Mouse (Mus musculus) MEL (cell line): ENCODE results near the gene Olfr1. TPM values are rescaled to one million over a fixed set of nuclear protein-coding genes. Genes with fewer than 3 reads are reported as not detected.
A peak's percentile ranks its signal among the peaks of the same experiment; 100 is the strongest.

ENCODE experiments used
- DNase-seq: peaks from one replicate; pipeline ENCODE4 v3.0.0; 2011; ENCODE audit warnings: low read depth, low spot score
- H3K27ac ChIP-seq: 2 replicates; pipeline ENCODE4 v1.5.1; 2012; ENCODE audit warnings: low read depth, mild to moderate bottlenecking, control low read depth, low read length, moderate library complexity; ENCODE audit not compliant: control insufficient read depth
- H3K27me3 ChIP-seq, 2 experiments: fragments of 150-350 bp in 1 of 2; sonication (generic) in 1 of 2; 2 replicates each; pipeline ENCODE4 v1.6.1; 2012; ENCODE audit warnings: low read length in 2 of 2, mild to moderate bottlenecking in 2 of 2, improper control_type of control experiment in 1 of 2, moderate library complexity in 1 of 2; ENCODE audit not compliant: insufficient read depth in 2 of 2, control insufficient read depth in 1 of 2
- H3K36me3 ChIP-seq, 2 experiments: 2 replicates each; pipeline ENCODE4 v1.6.1; 2012 to 2014; ENCODE audit warnings: low read length in 2 of 2, improper control_type of control experiment in 1 of 2, inconsistent platforms in 1 of 2, mild to moderate bottlenecking in 1 of 2; ENCODE audit not compliant: insufficient read depth in 2 of 2, control insufficient read depth in 1 of 2
- H3K4me1 ChIP-seq, 2 experiments: fragments of 150-350 bp in 1 of 2; sonication (generic) in 1 of 2; 2 replicates each; pipeline ENCODE4 v1.6.1; 2012; ENCODE audit warnings: low read length in 2 of 2, improper control_type of control experiment in 1 of 2, mild to moderate bottlenecking in 1 of 2; ENCODE audit not compliant: insufficient read depth in 2 of 2, control insufficient read depth in 1 of 2
- H3K4me3 ChIP-seq, 2 experiments: fragments of 150-350 bp in 1 of 2; sonication (generic) in 1 of 2; 2 replicates each; pipeline ENCODE4 v1.5.1; 2012; ENCODE audit warnings: low read depth in 2 of 2, low read length in 2 of 2, mild to moderate bottlenecking in 2 of 2, moderate library complexity in 2 of 2, control low read depth in 1 of 2, improper control_type of control experiment in 1 of 2; ENCODE audit not compliant: control insufficient read depth in 1 of 2, insufficient read depth in 1 of 2
- H3K79me2 ChIP-seq: 2 replicates; pipeline ENCODE4 v1.6.1; 2012; ENCODE audit warnings: mild to moderate bottlenecking, low read length, moderate library complexity; ENCODE audit not compliant: control insufficient read depth, poor library complexity, insufficient read depth
- H3K9ac ChIP-seq: 2 replicates; pipeline ENCODE4 v1.6.1; 2012; ENCODE audit warnings: low read depth, mild to moderate bottlenecking, control low read depth, low read length, moderate library complexity; ENCODE audit not compliant: control insufficient read depth, poor library complexity, severe bottlenecking
- H3K9me3 ChIP-seq: fragments of 150-350 bp; sonication (generic); replicated peaks from 2 replicates; pipeline ENCODE4 v1.6.1; 2012; ENCODE audit warnings: mild to moderate bottlenecking, low read length, improper control_type of control experiment, moderate library complexity; ENCODE audit not compliant: insufficient read depth
- BHLHE40 ChIP-seq: IDR thresholded peaks from 2 replicates; pipeline ENCODE4 v1.6.1; 2012; ENCODE audit warnings: low read depth, mild to moderate bottlenecking, inconsistent platforms, low read length, improper control_type of control experiment, borderline replicate concordance
- CHD2 ChIP-seq: IDR thresholded peaks from 2 replicates; pipeline ENCODE4 v1.6.1; 2011; ENCODE audit warnings: low read length, improper control_type of control experiment
- ELF1 ChIP-seq: IDR thresholded peaks from 2 replicates; pipeline ENCODE4 v1.6.1; 2014; ENCODE audit warnings: low read depth, mild to moderate bottlenecking, inconsistent platforms, low read length, improper control_type of control experiment, moderate library complexity
- EP300 ChIP-seq, 2 experiments: IDR thresholded peaks; 2 replicates each; pipeline ENCODE4 v1.6.1; 2011; ENCODE audit warnings: improper control_type of control experiment in 2 of 2, low read length in 2 of 2, low read depth in 1 of 2, mild to moderate bottlenecking in 1 of 2
- GABPA ChIP-seq: IDR thresholded peaks from 2 replicates; pipeline ENCODE4 v1.6.1; 2012; ENCODE audit warnings: low read depth, mild to moderate bottlenecking, inconsistent platforms, low read length, improper control_type of control experiment, moderate library complexity
- GATA1 ChIP-seq: IDR thresholded peaks from 2 replicates; pipeline ENCODE4 v1.6.1; 2011; ENCODE audit warnings: low read depth, low read length, improper control_type of control experiment
- JUND ChIP-seq: IDR thresholded peaks from 2 replicates; pipeline ENCODE4 v1.6.1; 2011; ENCODE audit warnings: low read depth, mild to moderate bottlenecking, improper control_type of control experiment, low read length
- KAT2A ChIP-seq: conservative IDR thresholded peaks from 2 replicates; pipeline ENCODE4 v1.6.1; 2012; ENCODE audit warnings: low read depth, low read length, improper control_type of control experiment, inconsistent platforms
- MXI1 ChIP-seq: IDR thresholded peaks from 2 replicates; pipeline ENCODE4 v1.6.1; 2011; ENCODE audit warnings: mild to moderate bottlenecking, low read depth, low read length, improper control_type of control experiment
- MYB ChIP-seq: IDR thresholded peaks from 2 replicates; pipeline ENCODE4 v1.6.1; 2011; ENCODE audit warnings: mild to moderate bottlenecking, low read depth, low read length, improper control_type of control experiment
- RAD21 ChIP-seq: IDR thresholded peaks from 2 replicates; pipeline ENCODE4 v1.6.1; 2011; ENCODE audit warnings: mild to moderate bottlenecking, low read depth, low read length, improper control_type of control experiment
- TBP ChIP-seq: IDR thresholded peaks from 2 replicates; pipeline ENCODE4 v1.8.0; 2011; ENCODE audit warnings: low read depth, low read length, improper control_type of control experiment
- TCF12 ChIP-seq: IDR thresholded peaks from 2 replicates; pipeline ENCODE4 v1.6.1; 2014; ENCODE audit warnings: low read depth, mild to moderate bottlenecking, inconsistent platforms, low read length, improper control_type of control experiment, moderate library complexity
- UBTF ChIP-seq: IDR thresholded peaks from 2 replicates; pipeline ENCODE4 v1.6.1; 2012; ENCODE audit warnings: low read depth, mild to moderate bottlenecking, inconsistent platforms, low read length, improper control_type of control experiment, moderate library complexity, borderline replicate concordance; ENCODE audit not compliant: insufficient read depth
- ZMIZ1 ChIP-seq: IDR thresholded peaks from 2 replicates; pipeline ENCODE4 v1.6.1; 2012; ENCODE audit warnings: low read depth, mild to moderate bottlenecking, inconsistent platforms, low read length, improper control_type of control experiment, moderate library complexity
- polyA plus RNA-seq, 2 experiments: library from polyadenylated mRNA; stranded (reverse) in 1 of 2; unstranded in 1 of 2; fragments of >175 nt in 1 of 2; fragments of >200 nt in 1 of 2; gene quantifications; 2 replicates each; pipeline versions ENCODE4 v1.2.1 to v1.2.4; 2012; ENCODE audit warnings: low replicate concordance in 2 of 2, low read depth in 1 of 2; ENCODE audit not compliant: insufficient read length in 2 of 2, insufficient read depth in 1 of 2, missing spikeins in 1 of 2
- total RNA-seq: library from RNA; depleted of rRNA; stranded (reverse); fragments of 300-350 nt; gene quantifications from 2 replicates; pipeline ENCODE4 v1.2.3, GENCODE M21; 2012; rRNA removed

Gene Olfr1
- not detected in 2 replicates for total RNA-seq
- polyA plus RNA-seq = not detected

DNA sequence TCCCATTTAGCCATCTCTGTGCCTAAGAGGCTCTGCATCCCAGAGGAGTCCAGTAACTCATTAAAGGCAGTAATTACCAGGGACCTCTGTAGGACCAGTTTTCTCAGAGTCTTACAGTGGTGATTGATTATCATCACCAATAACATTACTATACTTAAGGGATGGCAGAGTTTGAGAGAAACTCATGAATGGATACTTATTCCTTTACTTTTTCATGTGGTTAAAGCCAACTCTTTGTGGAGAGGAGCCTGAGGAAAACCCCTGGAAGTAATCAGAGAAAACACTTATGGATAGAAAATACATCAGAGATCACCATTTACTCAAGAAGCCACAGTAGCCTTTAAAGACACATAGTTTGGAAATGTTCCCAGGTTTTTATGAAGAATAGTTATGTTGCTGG, at the start of gene Olfr1:
Gene Olfr1 (minus strand): TSS at position 101 of the 400 bp plus-strand sequence.
- no peak for DNase-seq
- TF ChIP-seq CHD2 (no peak), MXI1 (no peak), RAD21 (no peak), MYB (no peak), BHLHE40 (no peak)
- Histone ChIP-seq H3K36me3 (no peaks in the 10 kb centered on the region), H3K4me1 (no peaks in the 10 kb centered on the region), H3K27me3 (no peaks in the 10 kb centered on the region), H3K9ac (no peak within 1 kb of the TSS), H3K4me3 (no peak within 1 kb of the TSS), H3K79me2 (no peaks in the 10 kb centered on the region), H3K9me3 (no peaks in the 10 kb centered on the region), H3K27ac (no peak within 1 kb of the TSS)

DNA sequence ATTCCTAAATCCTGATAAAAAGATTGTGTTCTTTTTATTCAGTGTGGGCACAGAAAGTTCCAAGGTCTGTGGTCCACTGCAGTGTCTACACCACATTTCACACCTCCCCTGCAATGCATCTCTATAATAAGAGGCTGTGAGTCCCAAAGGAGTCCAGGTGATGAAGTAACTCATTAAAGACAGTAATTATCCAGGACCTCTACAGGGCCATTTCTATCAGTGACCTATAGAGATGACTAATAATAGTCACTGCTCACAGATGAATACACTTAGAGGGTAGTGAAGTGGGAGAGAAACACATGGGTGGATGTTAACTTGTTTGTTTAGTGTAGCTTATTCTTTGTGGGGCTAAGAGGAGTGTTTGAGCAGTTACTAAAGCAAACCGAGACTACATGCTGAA, 29.0 kb upstream of the Olfr1 start, which contains the start of gene Olfr378:
Gene Olfr378 (minus strand): TSS at position 101 of the 400 bp plus-strand sequence.
- no peaks in the 10 kb centered on the region for H3K36me3 ChIP-seq
- no peak within 1 kb of the TSS for H3K9ac ChIP-seq
- no peaks in the 10 kb centered on the region for H3K9me3 ChIP-seq
- DNase-seq = no peak
- no peak within 1 kb of the TSS for H3K27ac ChIP-seq
- TF ChIP-seq TCF12 (no peak), JUND (no peak), CHD2 (no peak), MYB (no peak), GATA1 (no peak), ELF1 (no peak), GABPA (no peak), ZMIZ1 (no peak), UBTF (no peak)
- no peak within 1 kb of the TSS for H3K4me3 ChIP-seq
- no peaks in the 10 kb centered on the region for H3K4me1 ChIP-seq
- no peaks in the 10 kb centered on the region for H3K79me2 ChIP-seq
- H3K27me3 ChIP-seq = no peaks in the 10 kb centered on the region

GRCm38 (mm10) chr11:73395374-73395773, 4.0 kb downstream of the Olfr1 start:
- Histone ChIP-seq H3K36me3 (no peaks in the 10 kb centered on the region), H3K9ac (no peak overlapping the region), H3K9me3 (no peaks in the 10 kb centered on the region), H3K79me2 (no peaks in the 10 kb centered on the region), H3K27me3 (no peaks in the 10 kb centered on the region), H3K27ac (no peak overlapping the region), H3K4me3 (no peak overlapping the region), H3K4me1 (no peaks in the 10 kb centered on the region)
- peak; percentile 21 for DNase-seq
- TF ChIP-seq KAT2A = no peak
- no peak for TF ChIP-seq MXI1
- no peak for TF ChIP-seq TBP
- TF ChIP-seq EP300 (IDR thresholded peaks at IDR 0.05; ENCODE audit: low read depth in 1 of 2, low read length in 2 of 2) = no peak
- TF ChIP-seq GATA1 = no peak
- no peak for TF ChIP-seq TCF12
